ENCODE assay signal across 18 mouse cellular contexts in the genomic region with DNA sequence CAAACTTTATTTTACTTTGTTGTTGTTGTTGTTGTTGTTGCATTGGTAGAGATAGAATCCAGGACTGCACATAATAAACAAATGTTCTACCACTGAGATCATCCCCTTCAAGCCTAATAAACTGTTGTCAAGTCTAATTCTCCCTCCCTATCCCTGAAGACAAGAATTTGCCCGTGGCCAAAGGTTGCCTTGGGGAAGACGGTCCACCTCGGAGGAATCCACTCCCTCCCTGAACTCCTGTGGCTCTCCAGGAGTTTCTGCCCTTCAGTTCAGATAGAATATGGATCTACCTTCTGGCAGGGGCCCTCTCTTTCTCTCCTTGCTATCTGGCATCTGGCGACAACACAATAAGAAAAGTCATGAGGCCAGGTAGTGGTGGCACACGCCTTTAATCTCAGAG.
"Had no signal": no experiment of that assay in that cellular context is flagged by ENCODE, and none has a peak within 500 bp of the region (broad histone marks: within the 10 kb centered on the region; RNA-seq: fewer than 3 reads in every experiment).

No protein-coding gene starts in this region.

- H3K4me2 ChIP-seq: lung, embryonic 14.5 days; midbrain, embryonic 12.5 days; neural tube, embryonic 13.5 days; neural tube, embryonic 15.5 days had no signal

- DNase-seq: lung, embryonic 14.5 days; lung, postnatal 10 days; lung, postnatal 4 days; midbrain, embryonic 14.5 days; retina, postnatal 1 day; right cerebral cortex, adult 18-20 months; right cerebral cortex, postnatal 25 days; right cerebral cortex, postnatal 4 days; spleen, adult 18-20 months; thymus, adult 18-20 months; thymus, postnatal 14 days; thymus, postnatal 36 days had no signal

- H3K27ac ChIP-seq: midbrain, embryonic 10.5 days; midbrain, embryonic 12.5 days; neural tube, embryonic 13.5 days; neural tube, embryonic 15.5 days had no signal

- H3K4me3 ChIP-seq: midbrain, embryonic 10.5 days; midbrain, embryonic 12.5 days; myocyte; neural tube, embryonic 13.5 days; neural tube, embryonic 15.5 days had no signal

- H3K9ac ChIP-seq: lung, embryonic 14.5 days; midbrain, embryonic 12.5 days; neural tube, embryonic 13.5 days; neural tube, embryonic 15.5 days had no signal

- ATAC-seq: midbrain, embryonic 16.5 days had no signal

- H3K9me3 ChIP-seq: midbrain, embryonic 10.5 days; midbrain, embryonic 12.5 days; neural tube, embryonic 13.5 days; neural tube, embryonic 15.5 days had no signal

- H3K27me3 ChIP-seq: neural tube, embryonic 15.5 days had no signal

- H3K36me3 ChIP-seq: midbrain, embryonic 10.5 days; midbrain, embryonic 12.5 days; neural tube, embryonic 13.5 days; neural tube, embryonic 15.5 days had no signal
